Mouse (Mus musculus) small intestine, adult 2 months (tissue): Measurements from ENCODE around the gene Ccdc54. TPM values are rescaled to one million over a fixed set of nuclear protein-coding genes. Genes with fewer than 3 reads are reported as not detected.

Experiments used
- H3K27ac ChIP-seq: fragments of 200-500 bp; 2 replicates; pipeline ENCODE4 v1.5.1; 2012; ENCODE audit warnings: low read depth, low read length, control low read depth, inconsistent platforms; ENCODE audit not compliant: insufficient read depth
- H3K27me3 ChIP-seq: fragments of 200-500 bp; 2 replicates; pipeline ENCODE4 v1.6.1; 2012; ENCODE audit warnings: mild to moderate bottlenecking, moderate library complexity, low read length, inconsistent platforms; ENCODE audit not compliant: control insufficient read depth, insufficient read depth
- H3K36me3 ChIP-seq: fragments of 200-500 bp; 2 replicates; pipeline ENCODE4 v1.6.1; 2012; ENCODE audit warnings: mild to moderate bottlenecking, low read length, control low read depth, inconsistent platforms; ENCODE audit not compliant: control insufficient read depth, insufficient read depth
- H3K4me1 ChIP-seq: fragments of 200-500 bp; 2 replicates; pipeline ENCODE4 v1.6.1; 2012; ENCODE audit warnings: low read length, inconsistent platforms, mixed read lengths; ENCODE audit not compliant: control insufficient read depth, insufficient read depth, insufficient read length
- H3K4me3 ChIP-seq: fragments of 200-500 bp; 2 replicates; pipeline ENCODE4 v1.5.1; 2012; ENCODE audit warnings: low read depth, mild to moderate bottlenecking, control low read depth, inconsistent platforms, low read length, moderate library complexity
- CTCF ChIP-seq: fragments of 200-500 bp; IDR thresholded peaks from 2 replicates; pipeline ENCODE4 v1.5.1; 2012; ENCODE audit warnings: low read depth, mild to moderate bottlenecking, control low read depth, inconsistent platforms, low read length, moderate library complexity, mixed read lengths; ENCODE audit not compliant: insufficient replicate concordance, insufficient read length; ENCODE audit errors: extremely low read depth
- POLR2A ChIP-seq: fragments of 200-500 bp; IDR thresholded peaks from 2 replicates; pipeline ENCODE4 v1.6.1; 2012; ENCODE audit warnings: low read depth, mild to moderate bottlenecking, control low read depth, inconsistent platforms, low read length, moderate library complexity
- WGBS: fragments of 180-500 bp; shearing (Covaris S2); methylation state at CpG from one replicate; pipeline ENCODE4 v1.1.7; 2018; 5-methylcytosine and 5-hydroxymethylcytosine counted together
- polyA plus RNA-seq: library from polyadenylated mRNA; depleted of rRNA; stranded (reverse); fragments of >200 nt; gene quantifications from 2 replicates; pipeline ENCODE4 v1.2.3, GENCODE M21; 2012

The Ccdc54 gene
- polyA plus RNA-seq, 1 experiment = not detected

- TF ChIP-seq CTCF = no peak
- no peak for TF ChIP-seq POLR2A
- no peaks in the 10 kb centered on the region for H3K4me1 ChIP-seq
- no peaks in the 10 kb centered on the region for H3K36me3 ChIP-seq
- H3K27me3 ChIP-seq = no peaks in the 10 kb centered on the region
- WGBS = 44% methylated on average over 3 of the region's 3 CpGs
- H3K4me3 ChIP-seq = no peak overlapping the region
- H3K27ac ChIP-seq = no peak overlapping the region
Measured at GRCm38 (mm10) chr16:50601947-50602346, 11.0 kb upstream of the Ccdc54 start.

GRCm38 (mm10) chr16:50600665-50601064 lies 9.7 kb upstream of the Ccdc54 start:
- Histone ChIP-seq H3K27ac (no peak overlapping the region), H3K4me1 (no peaks in the 10 kb centered on the region), H3K36me3 (no peaks in the 10 kb centered on the region), H3K27me3 (no peaks in the 10 kb centered on the region), H3K4me3 (no peak overlapping the region)
- WGBS = 80% methylated on average over 3 of the region's 3 CpGs
- TF ChIP-seq CTCF (no peak), POLR2A (no peak)

DNA sequence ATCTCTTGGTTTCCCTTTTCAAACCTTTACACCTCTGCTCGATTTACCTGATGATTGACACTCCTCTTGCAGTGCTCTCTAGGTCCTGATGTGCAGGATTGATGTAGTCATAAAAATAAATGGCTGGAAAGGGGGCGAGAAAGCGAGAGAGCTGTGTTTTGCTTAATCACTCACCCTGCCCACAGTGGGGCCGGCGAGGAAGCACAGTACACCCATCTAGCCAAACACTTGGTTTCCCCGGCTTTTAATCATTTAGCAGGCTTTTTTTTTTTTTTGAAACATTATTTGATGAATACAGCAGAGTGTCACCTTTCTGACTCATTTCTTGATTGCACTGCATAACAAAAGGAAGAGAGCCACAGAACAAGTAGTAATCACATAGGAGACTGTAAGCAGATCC lies 5.7 kb upstream of the Ccdc54 start:
- Histone ChIP-seq H3K27me3 (no peaks in the 10 kb centered on the region), H3K36me3 (no peaks in the 10 kb centered on the region), H3K4me3 (no peak overlapping the region), H3K27ac (no peak overlapping the region), H3K4me1 (no peaks in the 10 kb centered on the region)
- 25% methylated on average over 6 of the region's 6 CpGs for WGBS
- no peak for TF ChIP-seq POLR2A
- no peak for TF ChIP-seq CTCF

GRCm38 (mm10) chr16:50596171-50596570 lies 5.2 kb upstream of the Ccdc54 start:
- Histone ChIP-seq H3K27me3 (no peaks in the 10 kb centered on the region), H3K4me1 (no peaks in the 10 kb centered on the region), H3K4me3 (no peak overlapping the region), H3K27ac (no peak overlapping the region), H3K36me3 (no peaks in the 10 kb centered on the region)
- 42% methylated on average over 4 of the region's 4 CpGs for WGBS
- TF ChIP-seq POLR2A (no peak), CTCF (no peak)

GRCm38 (mm10) chr16:50594876-50595275 lies 3.9 kb upstream of the Ccdc54 start:
- no peaks in the 10 kb centered on the region for H3K4me1 ChIP-seq
- H3K27ac ChIP-seq = no peak overlapping the region
- H3K4me3 ChIP-seq = no peak overlapping the region
- 86% methylated on average over 1 of the region's 1 CpGs for WGBS
- H3K27me3 ChIP-seq = no peaks in the 10 kb centered on the region
- H3K36me3 ChIP-seq = no peaks in the 10 kb centered on the region
- TF ChIP-seq POLR2A = no peak

DNA sequence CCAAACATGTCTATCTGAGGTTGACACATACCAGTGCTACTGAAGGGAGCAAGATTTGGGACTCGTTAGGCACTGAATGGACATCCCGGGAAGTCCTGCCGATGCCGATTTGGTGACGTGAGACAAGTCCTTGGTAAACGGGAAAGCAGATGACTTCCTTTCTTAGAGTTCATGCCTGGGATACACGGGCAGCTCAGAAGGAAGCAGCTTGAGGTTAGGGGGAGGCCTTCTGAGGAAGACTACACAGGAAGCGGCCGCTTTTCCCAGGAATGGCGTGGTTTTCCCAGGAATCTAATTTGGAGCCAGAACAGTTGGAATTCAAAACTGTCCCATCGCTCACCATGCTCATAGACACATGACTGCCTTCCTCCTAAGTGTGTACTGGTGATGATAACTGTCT lies 2.4 kb upstream of the Ccdc54 start:
- 84% methylated on average over 11 of the region's 11 CpGs for WGBS
- no peak overlapping the region for H3K27ac ChIP-seq
- no peak overlapping the region for H3K4me3 ChIP-seq
- no peaks in the 10 kb centered on the region for H3K27me3 ChIP-seq
- TF ChIP-seq POLR2A = no peak
- no peak for TF ChIP-seq CTCF
- H3K36me3 ChIP-seq = no peaks in the 10 kb centered on the region
- no peaks in the 10 kb centered on the region for H3K4me1 ChIP-seq

- no peaks in the 10 kb centered on the region for H3K4me1 ChIP-seq
- no peaks in the 10 kb centered on the region for H3K36me3 ChIP-seq
- H3K27ac ChIP-seq = no peak overlapping the region
- WGBS = 46% methylated on average over 11 of the region's 11 CpGs
- H3K4me3 ChIP-seq = no peak overlapping the region
- TF ChIP-seq POLR2A = no peak
- TF ChIP-seq CTCF = no peak
- H3K27me3 ChIP-seq = no peaks in the 10 kb centered on the region
Measured at GRCm38 (mm10) chr16:50589574-50590151, 1.3 kb downstream of the Ccdc54 start.
